Mouse (Mus musculus) liver, embryonic 14.5 days (tissue): ENCODE results near the gene Vldlr. TPM values are rescaled to one million over a fixed set of nuclear protein-coding genes. Genes with fewer than 3 reads are reported as not detected.

Source experiments
- ATAC-seq: fragments of 200-750 bp; cut with Nextera tagmentation; 2 replicates; pipeline ENCODE4 v1.8.0; 2017; ENCODE audit warnings: moderate number of reproducible peaks, mild to moderate bottlenecking, moderate library complexity; ENCODE audit not compliant: insufficient read depth
- DNase-seq, 3 experiments: peaks; one replicate each; pipeline ENCODE4 v3.0.0-alpha.2; 2012 to 2013; ENCODE audit warnings: low read depth in 3 of 3, low spot score in 3 of 3
- H3K27ac ChIP-seq: fragments of 300-500 bp; sonication (generic); 2 replicates; pipeline ENCODE4 v1.5.1; 2014; ENCODE audit warnings: moderate library complexity, mild to moderate bottlenecking, control low read depth, inconsistent platforms
- H3K27me3 ChIP-seq: fragments of 300-500 bp; sonication (generic); 2 replicates; pipeline ENCODE4 v1.6.1; 2014; ENCODE audit warnings: mild to moderate bottlenecking, low read length, moderate library complexity; ENCODE audit not compliant: control insufficient read depth, insufficient read depth
- H3K36me3 ChIP-seq: fragments of 300-500 bp; sonication (generic); replicated peaks from 2 replicates; pipeline ENCODE4 v1.6.1; 2014; ENCODE audit warnings: low read depth; ENCODE audit not compliant: control insufficient read depth, insufficient read depth
- H3K4me1 ChIP-seq, 2 experiments: fragments of 200-500 bp in 1 of 2; fragments of 300-500 bp in 1 of 2; sonication (generic) in 1 of 2; replicated peaks; 2 replicates each; pipeline ENCODE4 v1.6.1; 2012 to 2014; ENCODE audit warnings: antibody characterized with exemption in 1 of 2, inconsistent platforms in 1 of 2, low read length in 1 of 2; ENCODE audit not compliant: control insufficient read depth in 2 of 2, insufficient read depth in 2 of 2
- H3K4me2 ChIP-seq: fragments of 300-500 bp; sonication (generic); 2 replicates; pipeline ENCODE4 v1.6.1; 2014; ENCODE audit warnings: low read depth, mild to moderate bottlenecking, control low read depth, moderate library complexity
- H3K4me3 ChIP-seq, 2 experiments: fragments of 200-500 bp in 1 of 2; fragments of 300-500 bp in 1 of 2; sonication (generic) in 1 of 2; 2 replicates each; pipeline ENCODE4 v1.5.1; 2012 to 2014; ENCODE audit warnings: low read depth in 2 of 2, low read length in 2 of 2, mild to moderate bottlenecking in 2 of 2, control low read depth in 1 of 2, inconsistent platforms in 1 of 2, moderate library complexity in 1 of 2; ENCODE audit not compliant: insufficient read depth in 1 of 2
- H3K9ac ChIP-seq: fragments of 300-500 bp; sonication (generic); replicated peaks from 2 replicates; pipeline ENCODE4 v1.6.1; 2014; ENCODE audit warnings: mild to moderate bottlenecking, control low read depth, moderate library complexity
- H3K9me3 ChIP-seq: fragments of 300-500 bp; sonication (generic); 2 replicates; pipeline ENCODE4 v1.6.1; 2016; ENCODE audit warnings: low read length, mixed read lengths; ENCODE audit not compliant: control insufficient read depth
- CTCF ChIP-seq: IDR thresholded peaks from 2 replicates; pipeline ENCODE4 v1.5.1; 2016; ENCODE audit warnings: antibody characterized with exemption, low read depth, control low read depth
- EP300 ChIP-seq: IDR thresholded peaks from 2 replicates; pipeline ENCODE4 v1.6.1; 2016; ENCODE audit warnings: antibody characterized with exemption, low read depth
- WGBS: fragments of 180-500 bp; shearing (Covaris S2); extraction: QIAGEN DNeasy Blood & Tissue Kit; methylation state at CpG from one replicate; pipeline ENCODE4 v1.1.7; 2014; ENCODE audit not compliant: insufficient replicate concordance; 5-methylcytosine and 5-hydroxymethylcytosine counted together
- polyA plus RNA-seq, 2 experiments: library from polyadenylated mRNA; depleted of rRNA in 1 of 2; stranded (reverse) in 1 of 2; unstranded in 1 of 2; fragments of >200 nt; fragmentation: Nextera tagmentation in 1 of 2; extraction: Ambion mirVana in 1 of 2; gene quantifications; 2 replicates each; pipeline versions ENCODE4 v1.2.1 to v1.2.3; 2012 to 2014

The Vldlr gene
- polyA plus RNA-seq, 2 experiments: 1.1 to 1.6 TPM

DNA sequence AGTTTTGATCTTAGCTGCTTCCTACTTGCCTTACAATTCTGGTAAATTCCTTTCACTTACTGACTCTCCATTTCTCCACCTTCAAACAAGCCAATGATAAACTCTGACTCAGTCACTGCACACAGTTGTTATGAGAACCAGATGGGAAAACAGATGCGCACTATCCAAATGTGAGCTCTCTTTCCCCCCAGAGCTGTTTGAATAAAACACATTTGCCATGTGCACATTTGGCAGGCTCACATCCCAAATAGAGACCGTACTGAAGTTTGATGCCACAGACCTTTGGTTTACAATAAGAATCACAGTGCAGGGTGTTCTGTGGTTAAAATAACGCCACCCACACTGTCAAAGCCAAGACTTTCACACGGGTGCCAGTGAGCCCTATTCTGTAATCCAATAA is 43.8 kb downstream of the Vldlr start:
- H3K4me1 ChIP-seq: no peaks in the 10 kb centered on the region
- H3K27ac ChIP-seq: no peak overlapping the region
- H3K27me3 ChIP-seq: no peaks in the 10 kb centered on the region
- no peak for TF ChIP-seq EP300
- no peak overlapping the region for H3K9ac ChIP-seq
- H3K36me3 ChIP-seq: no peaks in the 10 kb centered on the region
- no peaks in the 10 kb centered on the region for H3K9me3 ChIP-seq
- no peak overlapping the region for H3K4me3 ChIP-seq
- H3K4me2 ChIP-seq: no peak overlapping the region
- WGBS: 61% methylated on average over 4 of the region's 4 CpGs
- DNase-seq (no peak), ATAC-seq (no peak)

DNA sequence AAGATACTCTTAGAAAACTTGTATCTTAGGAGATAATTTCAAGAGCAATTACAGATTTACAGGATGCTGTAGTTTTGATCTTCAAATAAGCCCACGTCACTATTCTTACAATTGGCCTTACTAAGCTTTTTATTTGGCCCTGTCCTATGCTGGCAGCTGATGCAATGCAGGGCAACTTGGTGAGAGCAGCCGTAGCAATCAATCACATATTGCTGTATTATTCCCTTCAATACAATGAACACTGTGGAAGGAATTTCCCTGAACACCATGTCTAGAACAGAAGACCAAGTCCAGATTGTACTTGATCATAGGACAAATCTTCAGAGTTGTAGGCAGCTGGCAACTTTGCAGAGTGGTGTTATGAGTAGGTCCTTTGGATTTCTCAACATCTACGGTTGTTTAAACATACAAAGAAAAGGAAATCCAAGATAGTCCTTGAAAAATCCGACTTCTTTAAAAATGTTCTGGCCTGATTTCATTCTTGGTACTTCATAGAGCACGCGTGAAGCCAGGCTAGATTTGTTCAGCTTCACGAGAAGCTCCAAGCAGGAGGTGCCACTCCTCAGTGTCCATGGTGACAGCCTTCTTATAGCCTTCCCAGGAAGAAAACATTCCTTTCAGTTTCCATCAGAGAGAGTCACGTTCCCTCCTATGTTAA is 44.5 kb downstream of the Vldlr start:
- H3K36me3 ChIP-seq: no peaks in the 10 kb centered on the region
- no peaks in the 10 kb centered on the region for H3K4me1 ChIP-seq
- H3K4me3 ChIP-seq: no peak overlapping the region
- no peak overlapping the region for H3K4me2 ChIP-seq
- no peak for TF ChIP-seq EP300
- TF ChIP-seq CTCF: no peak
- DNase-seq (no peak), ATAC-seq (no peak)
- WGBS: 59% methylated on average over 8 of the region's 8 CpGs
- H3K27ac ChIP-seq: no peak overlapping the region
- H3K9ac ChIP-seq: no peak overlapping the region
- H3K27me3 ChIP-seq: no peaks in the 10 kb centered on the region
- no peaks in the 10 kb centered on the region for H3K9me3 ChIP-seq

DNA sequence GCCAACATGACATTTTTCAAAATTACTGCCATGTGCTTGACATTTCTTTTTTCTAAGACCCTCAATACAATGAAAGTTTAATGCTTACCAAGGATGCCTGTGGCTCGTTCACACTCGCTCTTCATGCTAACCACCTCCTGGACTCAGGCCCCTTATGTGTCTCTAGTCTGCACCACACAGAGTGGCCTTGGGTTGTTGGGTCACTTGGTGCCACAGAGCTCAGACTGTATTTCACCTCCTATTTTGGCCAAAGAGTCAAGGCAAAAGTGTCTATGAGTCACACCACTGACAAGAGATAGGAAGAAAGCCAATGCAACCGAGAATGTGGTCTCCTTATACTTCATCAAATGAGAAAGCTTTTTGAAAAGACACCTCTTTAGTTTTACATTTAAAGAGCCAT is 45.9 kb downstream of the Vldlr start:
- H3K9ac ChIP-seq: no peak overlapping the region
- no peaks in the 10 kb centered on the region for H3K4me1 ChIP-seq
- no peak for ATAC-seq
- no peak for DNase-seq
- H3K27ac ChIP-seq: no peak overlapping the region
- no peaks in the 10 kb centered on the region for H3K9me3 ChIP-seq
- no peaks in the 10 kb centered on the region for H3K36me3 ChIP-seq
- TF ChIP-seq EP300 (no peak), CTCF (no peak)
- H3K4me2 ChIP-seq: no peak overlapping the region
- no peaks in the 10 kb centered on the region for H3K27me3 ChIP-seq
- 54% methylated on average over 3 of the region's 3 CpGs for WGBS
- H3K4me3 ChIP-seq: no peak overlapping the region

DNA sequence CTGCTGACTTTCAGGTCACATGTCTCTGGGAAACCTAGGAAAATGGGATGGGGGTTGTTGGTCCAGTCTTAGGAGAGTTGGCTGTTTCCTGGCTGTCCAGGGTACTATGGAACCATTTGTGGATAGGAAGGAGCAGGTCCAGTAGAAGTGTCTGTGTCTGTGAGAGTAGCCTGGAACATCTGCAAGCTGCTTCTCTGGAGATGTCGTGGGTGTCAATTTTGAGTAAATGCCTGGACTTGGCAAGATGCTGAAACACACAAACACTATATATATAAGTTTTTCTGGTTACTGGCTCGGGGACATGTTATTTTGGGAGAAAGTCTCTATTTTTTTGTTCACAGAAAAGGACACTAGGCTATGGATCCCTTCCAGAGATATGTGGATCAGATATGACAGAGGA is 57.1 kb downstream of the Vldlr start:
- DNase-seq (no peak), ATAC-seq (no peak)
- H3K4me1 ChIP-seq: no peaks in the 10 kb centered on the region; a peak in 1 of 4 replicates
- H3K27ac ChIP-seq: no peak overlapping the region
- H3K9ac ChIP-seq: no peak overlapping the region
- no peaks in the 10 kb centered on the region for H3K9me3 ChIP-seq
- TF ChIP-seq CTCF (no peak), EP300 (no peak)
- 33% methylated on average over 2 of the region's 2 CpGs for WGBS
- no peak overlapping the region for H3K4me3 ChIP-seq
- H3K4me2 ChIP-seq: no peak overlapping the region
- no peaks in the 10 kb centered on the region for H3K36me3 ChIP-seq
- H3K27me3 ChIP-seq: no peaks in the 10 kb centered on the region

DNA sequence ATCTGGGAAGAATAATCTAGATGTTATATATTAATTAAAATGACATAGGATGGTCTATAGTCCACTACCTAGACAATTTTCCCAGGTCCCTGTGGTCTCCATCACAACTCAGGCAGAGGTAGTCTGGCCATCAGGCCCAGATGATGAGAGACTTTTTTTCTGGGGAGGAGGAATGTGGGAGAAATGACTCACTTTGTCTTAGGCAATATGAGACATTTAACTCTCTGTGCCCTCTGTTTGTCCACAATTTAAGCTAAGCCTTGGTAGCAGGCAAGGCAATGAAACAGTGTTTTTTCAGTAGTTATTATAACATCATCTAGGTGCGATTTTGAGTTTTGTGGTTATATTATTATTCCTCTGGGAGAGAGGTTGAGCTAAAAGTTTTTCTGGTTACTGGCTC is 58.1 kb downstream of the Vldlr start:
- 46% methylated on average over 1 of the region's 1 CpGs for WGBS
- TF ChIP-seq EP300 (no peak), CTCF (no peak)
- ATAC-seq: no peak
- DNase-seq: no peak
- H3K4me3 ChIP-seq: no peak overlapping the region
- H3K4me2 ChIP-seq: no peak overlapping the region
- no peaks in the 10 kb centered on the region for H3K36me3 ChIP-seq
- H3K27me3 ChIP-seq: no peaks in the 10 kb centered on the region
- no peak overlapping the region for H3K9ac ChIP-seq
- H3K9me3 ChIP-seq: no peaks in the 10 kb centered on the region
- H3K4me1 ChIP-seq: no peaks in the 10 kb centered on the region; a peak in 1 of 4 replicates
- H3K27ac ChIP-seq: no peak overlapping the region
